Mouse (Mus musculus): ENCODE results near the gene Wdfy1. TPM values are rescaled to one million over a fixed set of nuclear protein-coding genes. Genes with fewer than 3 reads are reported as not detected.

The Wdfy1 gene
- polyA plus RNA-seq, 1 experiment from 2014 or later: 33.1 TPM

DNA sequence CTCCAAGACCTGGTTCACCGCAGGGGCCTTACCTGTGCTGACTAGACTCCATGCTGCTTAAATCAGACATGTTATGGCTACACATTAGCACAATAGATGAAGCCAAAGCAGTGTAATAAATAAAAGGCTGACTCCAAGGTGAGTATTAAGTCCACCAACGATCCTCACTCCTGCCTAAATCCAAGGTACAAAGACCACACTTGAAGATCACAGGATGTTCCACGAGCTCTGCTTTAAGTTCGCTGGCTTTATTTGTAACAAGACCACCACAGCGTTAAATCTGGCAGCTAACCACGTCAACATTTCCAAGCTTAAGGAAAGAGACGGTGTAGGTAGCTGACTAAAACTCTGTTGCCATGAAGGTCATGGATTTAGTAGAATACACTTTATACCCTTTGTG, 33.0 kb downstream of the Wdfy1 start:
- WGBS: 89% methylated on average over 7 of the region's 7 CpGs
- Histone ChIP-seq H3K36me3 (no peaks in the 10 kb centered on the region), H3K27me3 (replicated peaks) (no peaks in the 10 kb centered on the region), H3K9me3 (no peaks in the 10 kb centered on the region), H3K9ac (no peak overlapping the region), H3K4me2 (replicated peaks) (no peak overlapping the region), H3K4me3 (replicated peaks) (no peak overlapping the region), H3K27ac (no peak overlapping the region), H3K4me1 (replicated peaks) (no peaks in the 10 kb centered on the region)
- no peak for ATAC-seq

DNA sequence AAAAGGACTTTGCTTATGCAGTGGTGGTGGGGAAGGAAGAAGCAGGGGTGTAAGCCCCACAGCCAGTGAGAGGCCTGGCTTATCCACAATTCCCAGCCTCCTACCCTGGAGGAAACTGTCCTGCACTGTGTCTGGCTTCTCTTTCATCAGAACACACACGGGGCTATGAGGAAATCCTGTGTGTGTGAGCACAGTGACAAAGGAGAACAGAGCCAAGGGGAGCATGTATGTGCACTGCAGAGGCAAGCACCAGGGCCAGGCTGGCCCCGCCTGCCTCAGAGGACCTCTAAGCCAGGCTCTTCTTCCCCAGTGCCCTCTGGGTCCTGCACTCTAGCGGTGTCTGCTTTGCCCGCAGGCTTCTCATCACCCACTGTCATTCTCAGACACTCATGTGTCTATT, 34.9 kb downstream of the Wdfy1 start:
- H3K36me3 ChIP-seq: no peaks in the 10 kb centered on the region
- no peak overlapping the region for H3K4me2 ChIP-seq (replicated peaks)
- H3K27me3 ChIP-seq (replicated peaks): no peaks in the 10 kb centered on the region
- no peaks in the 10 kb centered on the region for H3K4me1 ChIP-seq (replicated peaks)
- ATAC-seq: no peak
- no peak overlapping the region for H3K9ac ChIP-seq
- no peak overlapping the region for H3K4me3 ChIP-seq (replicated peaks)
- WGBS: 62% methylated on average over 4 of the region's 4 CpGs
- no peak overlapping the region for H3K27ac ChIP-seq
- H3K9me3 ChIP-seq: no peaks in the 10 kb centered on the region

DNA sequence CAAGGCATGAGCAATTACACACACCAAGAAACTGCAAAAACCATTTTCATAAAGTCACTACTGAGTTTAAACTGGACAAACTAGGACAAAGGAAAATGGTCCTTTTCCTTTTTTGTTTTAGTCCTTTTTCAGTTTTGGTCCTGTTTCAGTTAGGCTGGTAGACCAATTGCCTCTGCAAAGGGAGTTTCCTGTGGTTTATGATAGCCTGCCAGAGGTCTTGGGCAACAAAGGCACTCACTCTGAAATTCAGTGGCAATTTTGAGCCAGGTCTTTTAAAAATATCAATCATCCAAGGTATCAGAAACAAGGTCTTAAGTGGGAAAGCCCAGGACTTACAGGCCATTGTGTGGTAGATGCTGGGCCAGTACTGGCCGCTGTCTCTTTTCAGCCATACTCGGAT, 36.2 kb downstream of the Wdfy1 start:
- Histone ChIP-seq H3K9ac (no peak overlapping the region), H3K27ac (no peak overlapping the region), H3K4me3 (replicated peaks) (no peak overlapping the region), H3K4me1 (replicated peaks) (no peaks in the 10 kb centered on the region), H3K27me3 (replicated peaks) (no peaks in the 10 kb centered on the region), H3K4me2 (replicated peaks) (no peak overlapping the region), H3K9me3 (no peaks in the 10 kb centered on the region), H3K36me3 (no peaks in the 10 kb centered on the region)
- no peak for ATAC-seq
- WGBS: 93% methylated on average over 2 of the region's 2 CpGs

DNA sequence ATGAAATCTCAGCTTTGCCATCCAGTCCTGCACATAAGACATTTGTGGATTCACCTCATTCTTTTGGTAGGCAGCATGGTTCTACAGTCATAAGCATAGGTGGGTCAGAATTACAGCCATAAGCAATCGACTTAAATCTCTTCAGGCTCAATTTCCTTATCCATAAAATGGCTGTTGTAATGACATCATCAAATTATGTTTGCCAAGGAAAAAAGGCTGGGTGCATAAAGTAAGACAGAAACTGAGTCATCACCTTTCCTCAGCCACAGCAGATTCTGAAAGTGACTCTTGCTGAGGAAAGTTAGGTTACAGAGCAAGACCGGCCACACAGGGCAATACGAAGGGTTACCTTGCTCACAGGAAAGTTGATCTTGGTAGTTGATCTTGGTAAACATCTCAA, 39.5 kb downstream of the Wdfy1 start:
- no peak overlapping the region for H3K27ac ChIP-seq

DNA sequence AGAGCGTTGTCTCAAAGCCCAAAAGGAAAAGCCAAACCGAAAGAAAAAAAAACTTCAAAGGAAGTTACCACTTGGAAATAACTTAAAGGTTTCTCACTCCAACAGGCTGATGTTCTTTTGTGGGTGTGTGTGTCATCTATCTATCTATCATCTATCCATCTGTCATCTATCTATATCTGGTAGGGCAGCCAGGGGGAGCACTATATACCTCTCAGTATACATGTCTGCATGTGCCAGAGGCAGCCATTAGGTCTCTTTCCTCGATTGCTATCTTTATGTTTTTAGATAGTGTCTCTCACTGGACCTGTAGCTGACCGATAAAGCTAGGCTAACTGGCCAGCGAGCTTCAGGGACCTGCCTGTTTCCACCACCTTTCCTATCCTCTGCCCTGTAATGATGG, 41.1 kb downstream of the Wdfy1 start:
- no peak overlapping the region for H3K27ac ChIP-seq
- 77% methylated on average over 5 of the region's 5 CpGs for WGBS
- no peak overlapping the region for H3K9ac ChIP-seq
- no peak overlapping the region for H3K4me2 ChIP-seq (replicated peaks)
- no peak for ATAC-seq
- H3K4me1 ChIP-seq (replicated peaks): no peaks in the 10 kb centered on the region
- H3K9me3 ChIP-seq: no peaks in the 10 kb centered on the region
- H3K27me3 ChIP-seq (replicated peaks): no peaks in the 10 kb centered on the region
- H3K4me3 ChIP-seq (replicated peaks): no peak overlapping the region
- no peaks in the 10 kb centered on the region for H3K36me3 ChIP-seq

More for the DNA sequence above, 39.5 kb downstream of the Wdfy1 start:
- Histone ChIP-seq H3K27me3 (replicated peaks) (no peaks in the 10 kb centered on the region), H3K4me3 (replicated peaks) (no peak overlapping the region), H3K9ac (no peak overlapping the region), H3K4me2 (replicated peaks) (no peak overlapping the region), H3K36me3 (no peaks in the 10 kb centered on the region), H3K4me1 (replicated peaks) (no peaks in the 10 kb centered on the region), H3K9me3 (no peaks in the 10 kb centered on the region)
- 92% methylated on average over 3 of the region's 3 CpGs for WGBS
- ATAC-seq: no peak

DNA sequence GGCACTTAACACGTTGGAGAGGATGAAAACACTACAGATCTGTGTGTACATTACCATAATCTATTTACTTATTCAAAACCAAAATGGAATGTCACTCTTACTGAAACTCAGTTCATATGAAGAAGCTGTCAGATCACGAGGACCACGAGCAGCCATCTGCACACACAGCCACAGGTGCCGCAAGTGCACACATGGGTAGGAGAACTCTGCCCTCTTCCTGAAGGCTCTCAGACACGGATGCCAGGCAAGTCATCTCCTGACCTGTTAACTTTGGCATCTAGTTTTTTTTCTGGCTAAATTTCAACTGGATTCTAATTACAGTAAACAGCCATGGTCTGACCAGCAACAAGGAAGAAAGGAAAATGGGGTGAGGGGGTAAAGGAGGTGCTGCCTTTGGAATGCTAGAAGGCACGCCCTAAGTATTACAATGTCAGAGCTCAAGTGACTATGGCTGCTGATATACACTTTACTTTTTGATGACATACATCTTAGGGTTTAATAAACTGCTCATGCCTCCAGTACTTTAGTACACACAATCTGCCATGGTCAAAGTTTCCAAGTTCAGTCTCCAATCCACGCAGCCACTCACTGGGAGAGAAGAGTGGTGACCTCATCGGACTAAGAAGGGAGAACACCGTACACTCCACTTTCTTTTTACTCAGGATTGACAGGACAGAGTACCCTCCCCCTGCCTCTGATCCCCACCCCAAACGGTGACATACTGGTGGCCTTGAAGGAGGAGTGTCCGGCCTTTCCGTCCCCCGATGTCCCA, 61.6 kb downstream of the Wdfy1 start:
- Histone ChIP-seq H3K9ac (no peak overlapping the region), H3K36me3 (no peaks in the 10 kb centered on the region), H3K4me1 (replicated peaks) (no peaks in the 10 kb centered on the region), H3K9me3 (no peaks in the 10 kb centered on the region), H3K27me3 (replicated peaks) (no peaks in the 10 kb centered on the region), H3K27ac (no peak overlapping the region), H3K4me2 (replicated peaks) (no peak overlapping the region), H3K4me3 (replicated peaks) (no peak overlapping the region)
- ATAC-seq: no peak
- 87% methylated on average over 13 of the region's 13 CpGs for WGBS

DNA sequence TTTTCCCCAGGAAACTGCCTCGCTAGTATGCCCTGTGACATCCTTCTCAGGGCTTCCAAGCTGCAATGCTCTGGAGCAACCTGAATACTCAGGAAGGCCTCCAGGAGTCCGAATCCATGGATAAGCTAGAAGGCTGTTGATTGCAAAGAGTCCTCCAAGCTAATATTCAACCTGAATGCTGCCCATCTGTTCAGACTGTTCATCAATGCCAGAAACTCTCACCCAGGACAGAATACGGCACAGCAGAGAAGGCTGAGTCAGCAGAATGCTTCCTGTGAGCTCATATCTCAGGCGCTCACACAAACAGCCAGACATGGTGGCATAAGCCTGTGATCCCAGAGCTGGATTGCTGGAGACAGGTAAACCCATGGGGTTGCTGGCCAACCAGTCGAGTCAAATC, 62.9 kb downstream of the Wdfy1 start:
- ATAC-seq: no peak
- no peaks in the 10 kb centered on the region for H3K27me3 ChIP-seq (replicated peaks)
- H3K9ac ChIP-seq: no peak overlapping the region
- no peaks in the 10 kb centered on the region for H3K36me3 ChIP-seq
- H3K4me3 ChIP-seq (replicated peaks): no peak overlapping the region
- H3K4me1 ChIP-seq (replicated peaks): no peaks in the 10 kb centered on the region
- H3K27ac ChIP-seq: no peak overlapping the region
- 91% methylated on average over 5 of the region's 5 CpGs for WGBS
- H3K9me3 ChIP-seq: no peaks in the 10 kb centered on the region
- H3K4me2 ChIP-seq (replicated peaks): no peak overlapping the region

DNA sequence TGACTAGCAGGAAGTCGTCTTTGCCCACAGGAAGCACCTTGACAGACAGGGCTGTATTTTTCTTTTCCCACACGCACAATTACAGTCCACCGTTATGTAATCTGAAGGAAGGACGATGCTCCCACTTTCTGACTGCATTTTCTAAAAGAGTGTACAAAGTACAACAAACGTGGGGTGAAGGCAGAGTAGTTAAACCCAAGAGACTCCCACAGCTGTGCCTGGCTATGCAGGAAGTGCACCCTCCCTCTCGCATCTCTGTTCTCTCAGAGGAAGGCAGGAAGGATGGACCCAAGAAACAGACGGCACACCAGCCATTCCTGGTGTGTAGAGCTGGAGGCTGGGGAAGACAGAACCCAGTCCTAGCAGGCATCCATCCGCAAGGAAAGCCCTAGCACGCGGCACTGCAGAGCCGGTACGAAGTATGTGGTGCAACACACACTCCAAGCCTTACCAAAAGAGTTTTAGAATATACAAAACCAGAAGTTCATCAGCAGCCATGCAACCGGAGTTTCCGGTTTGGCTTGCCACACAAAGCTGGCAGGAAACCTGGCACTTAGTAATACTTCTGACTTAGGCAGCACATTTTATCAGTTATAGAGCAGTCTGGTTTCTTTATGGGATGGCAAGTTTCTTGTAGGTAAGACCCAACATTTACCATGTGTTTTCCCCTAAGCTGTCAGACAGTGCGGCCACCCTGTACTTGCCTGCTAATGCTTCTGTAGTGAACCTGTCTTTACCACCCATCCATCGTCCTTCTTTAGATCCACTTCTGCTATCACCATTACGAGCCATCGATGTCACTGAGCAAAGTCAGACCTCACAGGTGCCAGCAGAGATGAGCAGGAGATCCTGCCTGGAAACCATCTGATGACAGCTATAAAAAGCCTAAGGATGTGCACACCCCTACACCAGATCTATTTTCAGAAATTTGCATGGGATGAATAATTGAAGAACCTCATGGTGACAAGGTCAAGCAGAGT, 64.5 kb downstream of the Wdfy1 start:
- H3K9ac ChIP-seq: no peak overlapping the region
- no peak for ATAC-seq

DNA sequence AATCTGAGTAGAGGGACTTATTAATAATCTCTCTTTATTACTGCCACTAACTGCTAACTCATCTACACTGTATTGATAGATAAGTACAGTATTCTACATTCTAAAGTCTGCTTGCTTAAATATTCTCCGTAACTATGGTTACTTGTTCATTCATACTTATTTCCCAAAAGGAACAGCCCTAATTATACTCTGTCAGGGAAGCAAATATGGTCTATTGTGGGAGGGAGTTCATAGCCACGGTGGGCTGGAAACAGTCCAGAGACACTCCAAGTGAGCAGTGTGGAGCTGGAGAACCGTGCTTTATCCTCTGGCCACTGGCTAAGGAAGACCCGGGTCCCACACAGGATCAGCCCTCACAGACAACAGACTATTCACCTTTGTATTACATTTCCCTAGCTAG, 65.3 kb downstream of the Wdfy1 start:
- Histone ChIP-seq H3K27ac (no peak overlapping the region), H3K4me3 (replicated peaks) (no peak overlapping the region), H3K9ac (no peak overlapping the region), H3K27me3 (replicated peaks) (no peaks in the 10 kb centered on the region), H3K4me1 (replicated peaks) (no peaks in the 10 kb centered on the region), H3K36me3 (no peaks in the 10 kb centered on the region; the same call in 1 of the 2 replicates), H3K9me3 (no peaks in the 10 kb centered on the region), H3K4me2 (replicated peaks) (no peak overlapping the region)
- ATAC-seq: no peak
- 69% methylated on average over 4 of the region's 4 CpGs for WGBS

More for the DNA sequence above, 64.5 kb downstream of the Wdfy1 start:
- Histone ChIP-seq H3K9me3 (no peaks in the 10 kb centered on the region), H3K27ac (no peak overlapping the region), H3K27me3 (replicated peaks) (no peaks in the 10 kb centered on the region), H3K4me1 (replicated peaks) (no peaks in the 10 kb centered on the region), H3K36me3 (no peaks in the 10 kb centered on the region; the same call in 1 of the 2 replicates), H3K4me3 (replicated peaks) (no peak overlapping the region), H3K4me2 (replicated peaks) (no peak overlapping the region)
- 74% methylated on average over 18 of the region's 18 CpGs for WGBS

DNA sequence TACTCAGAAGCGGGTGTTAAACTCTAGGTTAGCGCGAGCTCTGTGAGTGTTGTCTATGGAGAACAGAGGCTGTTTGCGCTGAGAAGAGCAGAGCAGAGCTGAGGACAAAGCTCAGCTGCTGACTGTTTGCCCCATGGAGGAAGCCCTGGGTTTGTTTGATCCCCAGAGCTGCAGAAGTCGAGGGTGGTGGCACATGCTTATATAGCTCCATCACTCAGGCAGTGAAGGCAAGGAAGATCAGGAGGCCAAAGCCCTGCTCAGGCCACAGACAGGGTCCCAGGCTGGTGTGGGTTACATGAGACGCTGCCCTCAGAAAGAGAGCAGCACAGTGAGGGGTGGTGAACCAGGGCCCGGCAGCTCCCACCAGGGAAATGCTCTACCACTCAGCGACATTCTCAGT, 65.7 kb downstream of the Wdfy1 start:
- 85% methylated on average over 8 of the region's 8 CpGs for WGBS
- Histone ChIP-seq H3K9ac (no peak overlapping the region), H3K4me1 (replicated peaks) (no peaks in the 10 kb centered on the region), H3K9me3 (no peaks in the 10 kb centered on the region), H3K4me3 (replicated peaks) (no peak overlapping the region), H3K27me3 (replicated peaks) (no peaks in the 10 kb centered on the region), H3K4me2 (replicated peaks) (no peak overlapping the region), H3K36me3 (no peaks in the 10 kb centered on the region; the same call in 1 of the 2 replicates), H3K27ac (no peak overlapping the region)
- ATAC-seq: no peak

DNA sequence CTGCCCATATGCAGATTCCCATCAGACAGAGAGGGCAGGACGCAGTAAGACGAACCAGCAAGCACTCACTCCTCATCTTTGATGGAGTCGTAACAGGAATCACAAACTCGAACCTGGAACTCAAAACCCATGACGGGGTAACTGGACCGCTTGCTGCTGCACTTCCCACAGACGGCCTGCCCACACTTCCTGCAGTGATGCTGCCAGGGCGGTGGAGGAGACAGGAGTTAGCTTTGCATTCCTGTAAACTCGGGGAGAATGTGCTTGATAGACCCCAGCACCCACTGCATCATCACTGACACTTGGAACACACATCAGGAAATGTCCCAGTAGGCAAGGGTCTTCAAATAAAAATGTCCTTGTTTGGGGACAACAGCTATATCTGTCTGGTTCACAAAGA, 68.6 kb downstream of the Wdfy1 start:
- Histone ChIP-seq H3K9ac (no peak overlapping the region), H3K27ac (no peak overlapping the region), H3K4me2 (replicated peaks) (no peak overlapping the region), H3K36me3 (no peaks in the 10 kb centered on the region; the same call in 1 of the 2 replicates), H3K4me3 (replicated peaks) (no peak overlapping the region), H3K9me3 (no peaks in the 10 kb centered on the region), H3K4me1 (replicated peaks) (no peaks in the 10 kb centered on the region), H3K27me3 (replicated peaks) (no peaks in the 10 kb centered on the region)
- ATAC-seq: no peak
- 86% methylated on average over 9 of the region's 9 CpGs for WGBS

DNA sequence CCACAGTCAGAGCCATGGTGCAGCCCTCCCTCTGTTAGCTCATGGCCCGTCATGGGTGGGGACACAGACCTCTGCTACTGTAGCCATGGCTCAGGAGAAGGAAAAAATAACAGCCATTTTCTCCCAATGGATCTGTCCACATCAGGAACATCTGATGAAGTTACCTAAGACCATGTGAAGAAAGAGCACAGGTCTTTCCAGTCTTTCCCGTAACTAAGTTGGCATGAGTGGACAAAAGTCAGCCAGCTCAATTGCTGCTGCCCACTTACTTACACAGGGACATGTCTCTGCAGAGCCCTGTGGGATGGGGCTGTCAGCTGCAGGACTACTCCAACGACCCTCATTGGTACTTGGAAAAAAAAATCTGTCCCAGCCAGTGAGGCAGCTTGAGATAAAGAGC, 69.2 kb downstream of the Wdfy1 start:
- H3K9me3 ChIP-seq: no peaks in the 10 kb centered on the region
- 88% methylated on average over 3 of the region's 3 CpGs for WGBS

More for the DNA sequence above, 69.2 kb downstream of the Wdfy1 start:
- no peak for ATAC-seq
- H3K4me1 ChIP-seq (replicated peaks): no peaks in the 10 kb centered on the region
- H3K9ac ChIP-seq: no peak overlapping the region
- H3K4me2 ChIP-seq (replicated peaks): no peak overlapping the region
- H3K27me3 ChIP-seq (replicated peaks): no peaks in the 10 kb centered on the region
- H3K4me3 ChIP-seq (replicated peaks): no peak overlapping the region
- no peak overlapping the region for H3K27ac ChIP-seq
- H3K36me3 ChIP-seq: no peaks in the 10 kb centered on the region; the same call in 1 of the 2 replicates
